Mouse (Mus musculus) T-helper 1 cell (primary cell): Measurements from ENCODE around the gene Gm8279.
"Not testable (repeated sequence)": the region's sequence is repeated elsewhere in the genome, so short reads cannot be mapped to it uniquely, and the experiment has no call there.

Experiments
- in situ Hi-C: fragments of 300-600 bp; cut with MboI, MseI; formaldehyde crosslinking; loops from one replicate; pipeline ENCODE4 v1.15.1; 2025; ENCODE audit warnings: high pct_unique_total_duplicates

The Gm8279 gene

GRCm38 (mm10) chr14:5131219-5131618 is at the start of gene Gm8279:
Gene Gm8279 (plus strand): TSS chr14:5131519.
- in situ Hi-C loops = not testable (repeated sequence)

DNA sequence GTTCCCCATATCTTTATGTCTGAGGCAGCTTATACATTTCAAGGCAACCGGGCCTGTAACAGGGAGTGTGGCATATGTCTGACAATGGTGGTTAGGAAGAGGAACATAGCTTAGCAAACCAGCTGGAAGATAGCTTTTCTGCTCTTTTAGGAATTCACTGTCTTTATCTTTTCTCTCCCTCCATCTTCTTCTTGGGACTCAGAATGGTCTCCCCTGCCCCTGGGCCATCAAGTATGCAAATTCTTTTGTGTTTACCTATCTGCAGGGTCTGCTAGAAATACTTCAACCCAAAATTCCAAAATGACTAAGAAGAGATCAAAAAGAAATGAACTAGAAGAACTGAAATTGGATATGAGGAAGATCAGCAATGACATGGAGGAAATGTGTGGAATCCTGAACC is 32.9 kb downstream of the Gm8279 start, which contains the start of gene Gm3317:
TSS of gene Gm3317 (plus strand) at position 301 of the 400 bp plus-strand sequence.
- in situ Hi-C loops = not testable (repeated sequence)

DNA sequence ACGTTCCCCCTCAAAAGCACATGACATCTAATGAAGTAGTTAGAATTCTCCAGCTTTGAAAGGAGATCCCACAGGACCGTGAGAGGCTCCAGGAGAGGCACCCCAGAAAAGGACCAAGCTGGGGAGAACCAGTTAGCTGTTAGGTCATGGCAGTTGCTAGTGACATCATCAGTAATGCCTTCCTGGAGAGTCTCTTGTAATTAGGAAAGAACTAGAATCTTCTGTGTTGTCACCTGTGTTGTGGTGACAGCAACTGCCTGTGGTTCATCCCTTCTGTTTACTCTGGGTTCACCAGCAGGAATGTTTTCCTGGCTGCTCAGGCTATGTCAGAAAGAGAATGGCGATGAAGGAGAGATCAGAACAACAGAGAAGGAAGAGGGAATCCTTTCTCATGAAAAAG is 54.2 kb downstream of the Gm8279 start, which contains the start of gene Gm8271:
TSS of gene Gm8271 (plus strand) at position 301 of the 400 bp plus-strand sequence.
- in situ Hi-C loops = loop anchor here (25.0 kb wide), 1 partner anchor 352 kb away; the partner anchor contains the start of gene Gm3532
